Mouse (Mus musculus): ENCODE results near the gene Arl1. TPM values are rescaled to one million over a fixed set of nuclear protein-coding genes. Genes with fewer than 3 reads are reported as not detected.
"Not testable (repeated sequence)": the region's sequence is repeated elsewhere in the genome, so short reads cannot be mapped to it uniquely, and the experiment has no call there.

The Arl1 gene
- polyA plus RNA-seq, 1 experiment from 2014 or later = 184 TPM

- not testable (repeated sequence) for DNase-seq (ENCODE audit: low spot score); H3K4me1 ChIP-seq (ENCODE audit: control insufficient read depth, insufficient read depth, low read length); H3K9me3 ChIP-seq (ENCODE audit: control insufficient read depth, low read length); H3K27ac ChIP-seq (replicated peaks; ENCODE audit: low read depth, low read length); H3K4me2 ChIP-seq (ENCODE audit: low read depth, severe bottlenecking); H3K9ac ChIP-seq (ENCODE audit: low read length); ATAC-seq (ENCODE audit: insufficient number of reproducible peaks, low FRiP score, low TSS enrichment, low read depth); H3K4me3 ChIP-seq (ENCODE audit: low read depth, low read length); H3K27me3 ChIP-seq (ENCODE audit: control insufficient read depth, insufficient read depth, low read length)
- WGBS = 94% methylated on average over 8 of the region's 8 CpGs
- peaks cover 16% of the 10 kb centered on the region for H3K36me3 ChIP-seq (ENCODE audit: control insufficient read depth, insufficient read depth, low read length)
These were observed 8.4 kb downstream of the Arl1 start for GRCm38 (mm10) chr10:88739074-88739473.

- 70% methylated on average over 1 of the region's 1 CpGs for WGBS
- Histone ChIP-seq H3K9ac (ENCODE audit: low read length) (no peak overlapping the region), H3K4me3 (ENCODE audit: low read depth, low read length) (no peak overlapping the region), H3K4me1 (ENCODE audit: control insufficient read depth, insufficient read depth, low read length) (no peaks in the 10 kb centered on the region), H3K4me2 (ENCODE audit: low read depth, severe bottlenecking) (no peak overlapping the region), H3K27ac (replicated peaks; ENCODE audit: low read depth, low read length) (no peak overlapping the region), H3K27me3 (ENCODE audit: control insufficient read depth, insufficient read depth, low read length) (no peaks in the 10 kb centered on the region), H3K9me3 (ENCODE audit: control insufficient read depth, low read length) (no peaks in the 10 kb centered on the region), H3K36me3 (ENCODE audit: control insufficient read depth, insufficient read depth, low read length) (peaks cover 16% of the 10 kb centered on the region)
- ATAC-seq (ENCODE audit: insufficient number of reproducible peaks, low FRiP score, low TSS enrichment, low read depth) (no peak), DNase-seq (ENCODE audit: low spot score) (no peak)
These were observed 9.2 kb downstream of the Arl1 start for GRCm38 (mm10) chr10:88739818-88740217.

- Histone ChIP-seq H3K9me3 (ENCODE audit: control insufficient read depth, low read length) (no peaks in the 10 kb centered on the region), H3K4me3 (ENCODE audit: low read depth, low read length) (no peak overlapping the region), H3K4me1 (ENCODE audit: control insufficient read depth, insufficient read depth, low read length) (no peaks in the 10 kb centered on the region), H3K27ac (replicated peaks; ENCODE audit: low read depth, low read length) (no peak overlapping the region), H3K27me3 (ENCODE audit: control insufficient read depth, insufficient read depth, low read length) (no peaks in the 10 kb centered on the region), H3K36me3 (ENCODE audit: control insufficient read depth, insufficient read depth, low read length) (peaks cover 16% of the 10 kb centered on the region), H3K9ac (ENCODE audit: low read length) (no peak overlapping the region), H3K4me2 (ENCODE audit: low read depth, severe bottlenecking) (no peak overlapping the region)
- ATAC-seq (ENCODE audit: insufficient number of reproducible peaks, low FRiP score, low TSS enrichment, low read depth) (no peak), DNase-seq (ENCODE audit: low spot score) (no peak)
- WGBS = 92% methylated on average over 5 of the region's 5 CpGs
These were observed 10.1 kb downstream of the Arl1 start for GRCm38 (mm10) chr10:88740781-88741180.

GRCm38 (mm10) chr10:88741426-88741825 is 10.8 kb downstream of the Arl1 start:
- Histone ChIP-seq H3K27ac (replicated peaks; ENCODE audit: low read depth, low read length) (no peak overlapping the region), H3K9ac (ENCODE audit: low read length) (no peak overlapping the region), H3K27me3 (ENCODE audit: control insufficient read depth, insufficient read depth, low read length) (no peaks in the 10 kb centered on the region), H3K4me2 (ENCODE audit: low read depth, severe bottlenecking) (no peak overlapping the region), H3K4me1 (ENCODE audit: control insufficient read depth, insufficient read depth, low read length) (no peaks in the 10 kb centered on the region), H3K4me3 (ENCODE audit: low read depth, low read length) (no peak overlapping the region), H3K36me3 (ENCODE audit: control insufficient read depth, insufficient read depth, low read length) (peaks cover 16% of the 10 kb centered on the region), H3K9me3 (ENCODE audit: control insufficient read depth, low read length) (no peaks in the 10 kb centered on the region)
- WGBS = 85% methylated on average over 2 of the region's 2 CpGs
- no peak for DNase-seq (ENCODE audit: low spot score)
- no peak for ATAC-seq (ENCODE audit: insufficient number of reproducible peaks, low FRiP score, low TSS enrichment, low read depth)

- 96% methylated on average over 13 of the region's 13 CpGs for WGBS
- Histone ChIP-seq H3K27ac (replicated peaks; ENCODE audit: low read depth, low read length) (no peak overlapping the region), H3K36me3 (ENCODE audit: control insufficient read depth, insufficient read depth, low read length) (peaks cover 6% of the 10 kb centered on the region), H3K27me3 (ENCODE audit: control insufficient read depth, insufficient read depth, low read length) (no peaks in the 10 kb centered on the region), H3K4me3 (ENCODE audit: low read depth, low read length) (no peak overlapping the region), H3K9me3 (ENCODE audit: control insufficient read depth, low read length) (no peaks in the 10 kb centered on the region), H3K4me1 (ENCODE audit: control insufficient read depth, insufficient read depth, low read length) (no peaks in the 10 kb centered on the region), H3K4me2 (ENCODE audit: low read depth, severe bottlenecking) (no peak overlapping the region), H3K9ac (ENCODE audit: low read length) (no peak overlapping the region)
- ATAC-seq (ENCODE audit: insufficient number of reproducible peaks, low FRiP score, low TSS enrichment, low read depth) (no peak), DNase-seq (ENCODE audit: low spot score) (no peak)
These were observed 31.0 kb downstream of the Arl1 start for GRCm38 (mm10) chr10:88761524-88762212.

- Histone ChIP-seq H3K36me3 (ENCODE audit: control insufficient read depth, insufficient read depth, low read length) (peaks cover 9% of the 10 kb centered on the region), H3K4me3 (ENCODE audit: low read depth, low read length) (no peak overlapping the region)
These were observed 34.9 kb downstream of the Arl1 start for GRCm38 (mm10) chr10:88765431-88766142.

GRCm38 (mm10) chr10:88768961-88769360 is 38.3 kb downstream of the Arl1 start:
- no peak for DNase-seq (ENCODE audit: low spot score)
- Histone ChIP-seq H3K9me3 (ENCODE audit: control insufficient read depth, low read length) (no peaks in the 10 kb centered on the region), H3K27me3 (ENCODE audit: control insufficient read depth, insufficient read depth, low read length) (no peaks in the 10 kb centered on the region), H3K4me2 (ENCODE audit: low read depth, severe bottlenecking) (no peak overlapping the region), H3K36me3 (ENCODE audit: control insufficient read depth, insufficient read depth, low read length) (peaks cover 14% of the 10 kb centered on the region; the same call in 1 of the 2 replicates), H3K9ac (ENCODE audit: low read length) (no peak overlapping the region), H3K27ac (replicated peaks; ENCODE audit: low read depth, low read length) (no peak overlapping the region), H3K4me3 (ENCODE audit: low read depth, low read length) (no peak overlapping the region), H3K4me1 (ENCODE audit: control insufficient read depth, insufficient read depth, low read length) (no peaks in the 10 kb centered on the region)
- ATAC-seq (ENCODE audit: insufficient number of reproducible peaks, low FRiP score, low TSS enrichment, low read depth) = no peak
- WGBS = 95% methylated on average over 5 of the region's 5 CpGs

More at GRCm38 (mm10) chr10:88765431-88766142, 34.9 kb downstream of the Arl1 start:
- WGBS = 88% methylated on average over 15 of the region's 15 CpGs
- Histone ChIP-seq H3K4me1 (ENCODE audit: control insufficient read depth, insufficient read depth, low read length) (no peaks in the 10 kb centered on the region), H3K9me3 (ENCODE audit: control insufficient read depth, low read length) (no peaks in the 10 kb centered on the region), H3K27me3 (ENCODE audit: control insufficient read depth, insufficient read depth, low read length) (no peaks in the 10 kb centered on the region), H3K9ac (ENCODE audit: low read length) (no peak overlapping the region), H3K4me2 (ENCODE audit: low read depth, severe bottlenecking) (no peak overlapping the region), H3K27ac (replicated peaks; ENCODE audit: low read depth, low read length) (no peak overlapping the region)
- ATAC-seq (ENCODE audit: insufficient number of reproducible peaks, low FRiP score, low TSS enrichment, low read depth) (no peak), DNase-seq (ENCODE audit: low spot score) (no peak)

- Histone ChIP-seq H3K4me3 (ENCODE audit: low read depth, low read length) (no peak overlapping the region), H3K9me3 (ENCODE audit: control insufficient read depth, low read length) (no peaks in the 10 kb centered on the region), H3K4me1 (ENCODE audit: control insufficient read depth, insufficient read depth, low read length) (no peaks in the 10 kb centered on the region), H3K27ac (replicated peaks; ENCODE audit: low read depth, low read length) (no peak overlapping the region), H3K27me3 (ENCODE audit: control insufficient read depth, insufficient read depth, low read length) (no peaks in the 10 kb centered on the region), H3K9ac (ENCODE audit: low read length) (no peak overlapping the region), H3K4me2 (ENCODE audit: low read depth, severe bottlenecking) (no peak overlapping the region), H3K36me3 (ENCODE audit: control insufficient read depth, insufficient read depth, low read length) (peaks cover 14% of the 10 kb centered on the region; the same call in 1 of the 2 replicates)
- DNase-seq (ENCODE audit: low spot score) (no peak), ATAC-seq (ENCODE audit: insufficient number of reproducible peaks, low FRiP score, low TSS enrichment, low read depth) (no peak)
- 95% methylated on average over 7 of the region's 7 CpGs for WGBS
These were observed 39.0 kb downstream of the Arl1 start for GRCm38 (mm10) chr10:88769676-88770075.
